Mouse (Mus musculus): ENCODE data around the gene Zmiz1. TPM values are rescaled to one million over a fixed set of nuclear protein-coding genes. Genes with fewer than 3 reads are reported as not detected.
A peak's percentile ranks its signal among the peaks of the same experiment; 100 is the strongest.

The Zmiz1 gene
- polyA plus RNA-seq, 1 experiment: 34.5 TPM

GRCm38 (mm10) chr14:25664310-25664695, 205.3 kb downstream of the Zmiz1 start:
- peaks cover 45% of the 10 kb centered on the region for H3K36me3 ChIP-seq (ENCODE audit: control insufficient read depth, insufficient read depth)
- H3ac ChIP-seq (ENCODE audit: control insufficient read depth, insufficient read length): no peak overlapping the region
- H3K4me3 ChIP-seq: no peak overlapping the region
- no peak for TF ChIP-seq POLR2AphosphoS2 (IDR thresholded peaks at IDR 0.05; ENCODE audit: insufficient read length, low read depth)
- H3K79me2 ChIP-seq (ENCODE audit: control insufficient read depth, insufficient read depth): no peaks in the 10 kb centered on the region
- H3K27me3 ChIP-seq (ENCODE audit: control insufficient read depth, insufficient read depth, insufficient read length): no peaks in the 10 kb centered on the region
- H3K4me2 ChIP-seq (ENCODE audit: low read depth): no peak overlapping the region

GRCm38 (mm10) chr14:25665314-25665970, 206.5 kb downstream of the Zmiz1 start:
- H3K79me2 ChIP-seq (ENCODE audit: control insufficient read depth, insufficient read depth): no peaks in the 10 kb centered on the region
- TF ChIP-seq E2F4 (IDR thresholded peaks at IDR 0.05; ENCODE audit: insufficient read depth): no peak
- no peak for TF ChIP-seq POLR2A (IDR thresholded peaks at IDR 0.05; ENCODE audit: insufficient read length, low read depth)
- TF ChIP-seq USF1 (IDR thresholded peaks at IDR 0.05; ENCODE audit: low read depth): no peak
- TF ChIP-seq TCF12 (IDR thresholded peaks at IDR 0.05; ENCODE audit: insufficient read depth, poor library complexity, severe bottlenecking): no peak
- TF ChIP-seq MYOG (IDR thresholded peaks at IDR 0.05; ENCODE audit: control insufficient read depth in 1 of 3, insufficient read depth in 1 of 3, insufficient read length in 2 of 3, low read depth in 2 of 3): no peak
- TF ChIP-seq CEBPB (IDR thresholded peaks at IDR 0.05; ENCODE audit: insufficient read depth, poor library complexity, severe bottlenecking): no peak
- TF ChIP-seq SRF (IDR thresholded peaks at IDR 0.05; ENCODE audit: control insufficient read depth, insufficient read length, low read depth): no peak
- TF ChIP-seq POLR2AphosphoS2 (IDR thresholded peaks at IDR 0.05; ENCODE audit: insufficient read length, low read depth): no peak
- TF ChIP-seq MYOD1 (IDR thresholded peaks at IDR 0.05; ENCODE audit: control insufficient read depth in 1 of 3, insufficient read length in 2 of 3, low read depth in 2 of 3): no peak
- no peak for TF ChIP-seq MAX (IDR thresholded peaks at IDR 0.05; ENCODE audit: low read depth)
- TF ChIP-seq TCF3 (IDR thresholded peaks at IDR 0.05; ENCODE audit: insufficient read length, low read depth): no peak
- TF ChIP-seq REST (IDR thresholded peaks at IDR 0.05; ENCODE audit: insufficient read depth, insufficient read length): no peak
- H3K36me3 ChIP-seq (ENCODE audit: control insufficient read depth, insufficient read depth): peaks cover 41% of the 10 kb centered on the region

GRCm38 (mm10) chr14:25666668-25667376, 207.8 kb downstream of the Zmiz1 start:
- Histone ChIP-seq H3K4me2 (ENCODE audit: low read depth) (no peak overlapping the region), H3K79me2 (ENCODE audit: control insufficient read depth, insufficient read depth) (no peaks in the 10 kb centered on the region), H3K4me3 (no peak overlapping the region), H3ac (ENCODE audit: control insufficient read depth, insufficient read length) (no peak overlapping the region), H3K36me3 (ENCODE audit: control insufficient read depth, insufficient read depth) (peaks cover 31% of the 10 kb centered on the region), H3K27me3 (ENCODE audit: control insufficient read depth, insufficient read depth, insufficient read length) (no peaks in the 10 kb centered on the region)
- TF ChIP-seq POLR2AphosphoS2 (IDR thresholded peaks at IDR 0.05; ENCODE audit: insufficient read length, low read depth) (peak; percentile 51), POLR2A (IDR thresholded peaks at IDR 0.05; ENCODE audit: insufficient read length, low read depth) (no peak)

More at GRCm38 (mm10) chr14:25665314-25665970, 206.5 kb downstream of the Zmiz1 start:
- Histone ChIP-seq H3K4me2 (ENCODE audit: low read depth) (no peak overlapping the region), H3K4me3 (no peak overlapping the region), H3K27me3 (ENCODE audit: control insufficient read depth, insufficient read depth, insufficient read length) (no peaks in the 10 kb centered on the region), H3ac (ENCODE audit: control insufficient read depth, insufficient read length) (no peak overlapping the region)

- no peaks in the 10 kb centered on the region for H3K79me2 ChIP-seq (ENCODE audit: control insufficient read depth, insufficient read depth)
- peaks cover 23% of the 10 kb centered on the region for H3K36me3 ChIP-seq (ENCODE audit: control insufficient read depth, insufficient read depth)
- H3ac ChIP-seq (ENCODE audit: control insufficient read depth, insufficient read length): no peak overlapping the region
- H3K27me3 ChIP-seq (ENCODE audit: control insufficient read depth, insufficient read depth, insufficient read length): no peaks in the 10 kb centered on the region
- no peak overlapping the region for H3K4me3 ChIP-seq
- H3K4me2 ChIP-seq (ENCODE audit: low read depth): no peak overlapping the region
- TF ChIP-seq TCF12 (IDR thresholded peaks at IDR 0.05; ENCODE audit: insufficient read depth, poor library complexity, severe bottlenecking): no peak
- peak; percentile 39 for TF ChIP-seq POLR2AphosphoS2 (IDR thresholded peaks at IDR 0.05; ENCODE audit: insufficient read length, low read depth)
Measured at GRCm38 (mm10) chr14:25667587-25667986, 208.6 kb downstream of the Zmiz1 start.

- Histone ChIP-seq H3ac (ENCODE audit: control insufficient read depth, insufficient read length) (no peak overlapping the region), H3K4me3 (no peak overlapping the region), H3K79me2 (ENCODE audit: control insufficient read depth, insufficient read depth) (no peaks in the 10 kb centered on the region), H3K4me2 (ENCODE audit: low read depth) (no peak overlapping the region), H3K27me3 (ENCODE audit: control insufficient read depth, insufficient read depth, insufficient read length) (no peaks in the 10 kb centered on the region), H3K36me3 (ENCODE audit: control insufficient read depth, insufficient read depth) (no peaks in the 10 kb centered on the region)
- TF ChIP-seq SRF (IDR thresholded peaks at IDR 0.05; ENCODE audit: control insufficient read depth, insufficient read length, low read depth): no peak
- TF ChIP-seq TCF3 (IDR thresholded peaks at IDR 0.05; ENCODE audit: insufficient read length, low read depth): peak; percentile 12
- TF ChIP-seq POLR2A (IDR thresholded peaks at IDR 0.05; ENCODE audit: insufficient read length, low read depth): no peak
- TF ChIP-seq MYOD1 (IDR thresholded peaks at IDR 0.05; ENCODE audit: control insufficient read depth in 1 of 3, insufficient read length in 2 of 3, low read depth in 2 of 3): peak in 1 of 3 experiments; percentile 40
- no peak for TF ChIP-seq CEBPB (IDR thresholded peaks at IDR 0.05; ENCODE audit: insufficient read depth, poor library complexity, severe bottlenecking)
- no peak for TF ChIP-seq USF1 (IDR thresholded peaks at IDR 0.05; ENCODE audit: low read depth)
- no peak for TF ChIP-seq E2F4 (IDR thresholded peaks at IDR 0.05; ENCODE audit: insufficient read depth)
- peak in 1 of 3 experiments; percentile 26 for TF ChIP-seq MYOG (IDR thresholded peaks at IDR 0.05; ENCODE audit: control insufficient read depth in 1 of 3, insufficient read depth in 1 of 3, insufficient read length in 2 of 3, low read depth in 2 of 3)
- no peak for TF ChIP-seq MAX (IDR thresholded peaks at IDR 0.05; ENCODE audit: low read depth)
- TF ChIP-seq POLR2AphosphoS2 (IDR thresholded peaks at IDR 0.05; ENCODE audit: insufficient read length, low read depth): no peak
Measured at GRCm38 (mm10) chr14:25679625-25680024, 220.6 kb downstream of the Zmiz1 start.
